Mouse (Mus musculus): Measurements from ENCODE around the gene Socs2.

The Socs2 gene

DNA sequence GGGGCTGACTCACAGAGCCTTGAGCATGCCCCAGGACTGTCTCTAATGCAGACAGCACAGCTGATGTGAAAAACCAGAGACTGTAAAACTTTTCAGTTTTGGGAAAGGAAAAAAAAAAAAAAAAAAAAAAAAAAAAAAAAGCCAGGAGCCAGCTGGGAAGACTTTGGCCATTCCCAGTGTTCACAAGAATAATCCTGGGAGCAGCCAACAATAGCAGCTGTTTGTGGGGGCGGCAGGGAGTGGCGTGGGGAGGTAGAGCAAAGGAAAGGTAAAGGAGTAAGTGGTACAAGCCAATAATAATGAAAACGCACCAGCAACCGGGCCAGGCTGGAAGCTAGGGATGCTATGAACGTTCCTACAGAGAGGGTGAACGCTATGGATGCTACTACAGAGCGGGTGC, 60.3 kb downstream of the Socs2 start:
- no peak for ATAC-seq (ENCODE audit: insufficient number of reproducible peaks, low FRiP score, low TSS enrichment)

DNA sequence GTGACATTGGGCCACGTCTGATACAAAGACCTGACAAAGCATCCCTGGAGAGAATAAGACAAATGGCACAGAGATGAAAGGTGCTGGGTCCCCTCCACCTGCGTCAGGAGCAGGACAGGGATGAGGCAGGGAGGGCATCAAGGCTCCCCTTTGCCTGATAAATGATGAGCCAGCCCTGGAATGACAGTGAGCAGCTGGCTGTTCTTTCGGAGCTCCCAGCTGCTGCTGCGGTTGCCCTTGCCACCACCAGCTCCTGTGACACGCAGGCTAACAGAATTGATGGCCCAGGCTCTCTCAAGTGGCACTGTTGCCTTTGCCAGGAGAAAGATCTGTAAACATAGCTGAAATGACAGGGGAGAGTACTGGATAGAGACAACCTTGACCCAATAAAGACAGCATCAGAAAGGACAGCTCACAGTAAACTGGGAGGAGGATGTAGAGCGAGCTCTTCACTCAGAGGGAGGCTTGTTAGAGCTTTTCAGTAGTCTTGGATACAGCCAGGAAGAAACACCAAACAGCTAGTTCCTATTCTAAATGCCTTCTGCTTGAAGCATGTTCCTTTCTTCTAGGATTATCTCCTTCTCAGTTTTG, 61.2 kb downstream of the Socs2 start:
- ATAC-seq (ENCODE audit: insufficient number of reproducible peaks, low FRiP score, low TSS enrichment), result 0 out of 2 replicates have a peak, but pooled peaks have one; percentile 52

DNA sequence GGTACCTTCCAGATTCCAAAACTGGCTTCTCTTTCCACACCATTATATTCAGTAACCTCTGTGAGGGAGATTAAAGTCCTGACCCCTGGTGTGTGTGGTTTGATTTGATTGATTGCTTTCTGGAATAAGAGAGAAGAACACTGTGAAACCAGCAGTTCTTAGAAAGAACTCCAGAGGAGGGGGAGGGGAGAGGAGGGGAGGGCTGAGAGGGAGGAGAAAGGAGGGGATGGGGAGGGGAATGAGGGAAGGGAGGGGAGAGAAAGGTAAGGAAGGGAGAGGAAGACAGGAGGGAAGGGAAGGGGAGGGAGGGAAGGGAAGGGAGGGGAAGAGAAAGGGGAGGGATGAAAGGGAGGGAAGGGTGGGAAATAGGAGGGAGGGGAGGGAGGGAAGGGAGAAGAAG, 62.3 kb downstream of the Socs2 start:
- no peak for ATAC-seq (ENCODE audit: insufficient number of reproducible peaks, low FRiP score, low TSS enrichment)

DNA sequence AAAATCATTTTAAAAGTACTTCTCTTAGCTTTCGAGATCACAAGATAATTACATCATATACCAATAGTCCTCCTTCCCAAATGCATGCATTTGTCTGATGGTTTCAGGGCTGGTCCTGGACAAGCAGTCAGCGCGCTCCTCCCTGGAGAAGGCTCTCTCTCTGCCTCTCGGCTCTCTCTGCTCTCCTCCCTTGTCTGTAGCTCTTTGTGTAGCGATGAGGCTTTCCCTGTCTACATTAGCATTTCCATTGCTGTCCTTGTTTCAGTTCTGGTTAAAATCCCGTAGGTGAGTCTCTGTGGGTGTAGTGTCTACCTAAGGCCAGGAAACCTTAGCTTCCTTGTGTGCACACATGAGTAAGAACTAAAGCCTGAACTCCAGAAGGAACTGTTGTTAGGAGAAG, 62.9 kb downstream of the Socs2 start:
- no peak for ATAC-seq (ENCODE audit: insufficient number of reproducible peaks, low FRiP score, low TSS enrichment)

DNA sequence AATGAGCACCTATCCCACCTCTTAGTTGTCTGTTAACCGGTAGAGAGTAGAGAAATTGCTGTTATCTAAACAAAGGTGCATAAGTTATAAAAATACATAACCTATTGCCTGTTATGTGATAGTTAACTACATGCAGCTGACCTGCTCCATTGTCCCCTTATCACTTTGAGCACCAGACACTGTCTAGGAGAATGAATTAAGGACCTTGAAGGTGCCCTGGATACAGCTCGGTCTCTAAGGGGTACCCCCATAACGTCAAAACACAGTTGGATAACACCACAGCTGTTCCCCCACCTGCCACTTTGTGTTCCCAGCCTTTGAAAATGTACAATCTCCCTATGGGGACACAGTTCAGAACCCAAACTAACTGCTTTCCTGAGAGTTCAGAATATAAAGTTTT, 68.5 kb downstream of the Socs2 start:
- no peak for ATAC-seq (ENCODE audit: insufficient number of reproducible peaks, low FRiP score, low TSS enrichment)

DNA sequence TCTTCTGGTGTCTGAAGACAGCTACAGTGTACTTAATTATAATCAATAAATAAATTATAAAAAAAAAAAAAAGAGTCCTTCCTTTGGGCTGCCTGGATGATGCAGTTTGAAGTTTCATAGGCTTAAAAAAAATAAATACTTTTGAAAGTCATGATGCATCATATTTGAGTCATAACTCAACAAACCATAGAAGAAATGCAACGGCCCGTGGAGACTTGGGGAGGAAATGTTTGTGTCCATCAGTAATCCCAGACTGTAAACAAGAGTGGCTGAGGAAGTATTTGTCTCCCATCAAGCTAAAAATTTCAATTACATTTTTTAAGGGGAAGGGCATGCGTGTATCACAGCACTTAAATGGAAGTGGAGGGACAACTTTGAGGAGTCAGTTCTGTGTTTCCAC, 69.2 kb downstream of the Socs2 start:
- ATAC-seq (ENCODE audit: insufficient number of reproducible peaks, low FRiP score, low TSS enrichment), result no peak

DNA sequence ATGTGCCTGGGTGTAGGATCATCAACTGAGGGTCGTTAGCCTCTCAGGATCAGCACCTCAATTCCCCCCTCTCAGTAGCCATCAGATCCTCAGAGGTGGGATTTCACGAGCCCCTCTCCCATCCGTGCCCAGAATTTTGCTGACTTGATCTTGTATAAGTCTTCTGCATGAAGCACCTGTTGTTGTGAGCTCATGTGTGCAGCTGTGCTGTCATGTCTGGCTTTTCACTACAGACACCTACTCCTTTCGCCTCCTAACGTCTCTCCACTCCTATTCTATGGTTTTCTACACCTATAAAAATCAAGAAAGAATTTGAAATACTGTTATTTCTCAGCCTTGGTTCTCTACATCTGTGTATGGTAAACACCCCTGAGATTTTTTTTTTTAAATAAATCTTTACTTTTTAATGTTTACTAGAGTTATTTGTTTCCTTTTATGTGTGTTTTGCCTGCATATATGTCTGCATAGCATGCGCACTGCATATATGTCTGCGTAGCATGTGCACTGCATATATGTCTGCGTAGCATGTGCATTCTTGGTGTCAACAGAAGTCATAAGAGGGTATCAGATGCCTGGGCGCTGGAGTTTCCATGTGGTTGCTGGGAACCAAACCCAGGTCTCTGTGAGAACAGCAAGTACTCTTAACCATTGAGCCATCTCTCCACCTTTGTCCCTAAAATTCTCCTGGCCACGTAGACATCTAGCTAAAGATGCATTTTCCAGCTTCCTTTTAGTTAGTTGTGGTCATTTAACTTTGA, 74.0 kb downstream of the Socs2 start:
- no peak for ATAC-seq (ENCODE audit: insufficient number of reproducible peaks, low FRiP score, low TSS enrichment)

DNA sequence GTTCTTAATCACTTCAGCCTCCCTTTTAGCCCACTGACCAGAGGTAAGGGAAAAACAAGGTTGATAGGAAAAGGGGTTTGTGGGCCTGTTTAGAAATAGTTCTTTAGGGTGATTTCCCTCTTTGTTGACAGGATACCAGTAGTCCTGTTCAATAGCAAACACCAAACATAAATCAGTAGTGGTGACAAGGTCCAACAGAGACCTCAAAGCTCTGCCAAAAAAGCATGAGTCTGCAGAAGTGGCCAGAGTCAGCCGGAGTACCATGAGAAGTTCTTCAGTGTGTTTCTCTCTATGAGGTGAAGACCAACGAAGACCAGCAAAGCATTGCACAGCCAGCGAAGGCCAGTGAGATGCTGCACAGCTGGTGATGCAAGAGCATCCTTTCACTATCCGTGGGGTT, 76.3 kb downstream of the Socs2 start:
- ATAC-seq (ENCODE audit: insufficient number of reproducible peaks, low FRiP score, low TSS enrichment), result no peak

DNA sequence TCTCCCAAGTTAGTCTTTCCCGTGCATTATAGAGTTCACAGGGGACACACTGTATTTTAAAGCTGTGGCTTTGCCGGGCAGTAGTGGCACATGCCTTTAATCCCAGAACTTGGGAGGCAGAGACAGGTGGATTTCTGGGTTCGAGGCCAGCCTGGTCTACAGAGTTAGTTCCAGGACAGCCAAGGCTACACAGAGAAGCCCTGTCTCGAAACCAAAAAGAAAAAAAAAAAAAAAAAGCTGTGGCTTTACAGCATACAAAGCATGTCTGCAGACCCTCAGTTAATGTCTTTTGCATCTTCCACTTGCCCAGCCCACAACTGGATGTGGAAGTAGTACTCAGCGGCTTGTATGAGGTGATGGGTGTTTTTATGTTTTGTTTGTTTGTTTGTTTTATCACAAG, 79.4 kb downstream of the Socs2 start:
- no peak for ATAC-seq (ENCODE audit: insufficient number of reproducible peaks, low FRiP score, low TSS enrichment)

DNA sequence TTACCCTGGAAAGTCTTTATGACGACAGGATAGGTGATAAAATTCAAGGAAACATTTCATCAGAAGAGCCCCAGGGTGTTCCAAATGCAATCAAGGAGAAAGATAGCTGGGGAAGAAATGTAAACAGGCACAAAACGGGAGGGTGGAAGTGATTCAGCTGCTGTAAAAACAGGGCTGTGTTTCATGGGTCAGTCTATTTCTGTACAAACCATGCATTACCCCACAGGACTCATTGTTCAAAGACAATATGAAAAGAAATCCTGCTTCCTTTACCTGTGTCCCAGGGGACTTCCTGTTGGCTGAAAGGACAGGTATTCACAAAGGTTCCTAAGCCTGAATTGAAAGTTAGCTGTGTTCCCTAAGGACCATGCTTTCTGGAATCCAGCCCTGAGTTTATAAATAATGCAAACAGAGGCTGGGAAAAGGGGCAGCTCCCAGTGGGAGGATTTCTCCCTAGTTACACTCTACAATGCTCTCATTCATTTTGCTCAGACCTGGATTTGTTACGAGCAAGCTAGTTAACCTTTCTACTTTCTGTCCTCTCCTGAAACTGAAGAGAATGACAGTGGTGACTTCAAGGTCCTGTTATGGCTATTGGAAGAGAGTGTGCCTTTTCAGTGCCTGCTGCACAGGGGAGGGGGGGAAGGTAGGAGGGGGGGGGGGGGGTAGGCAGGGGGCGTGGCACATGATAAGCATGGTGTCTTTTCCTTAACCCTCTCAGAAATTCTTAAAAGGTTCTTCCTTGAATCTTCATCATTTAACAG, 80.0 kb downstream of the Socs2 start:
- ATAC-seq (ENCODE audit: insufficient number of reproducible peaks, low FRiP score, low TSS enrichment), result no peak

Measured in cerebellum, adult (tissue).